Mouse (Mus musculus): ENCODE measurements at regions not wholly inside any gene's neighbourhood (a gene's known extent, or its start where the extent isn't known, plus 50 kb on each side); places are given as distances from the start of the nearest gene placed in this dataset.

DNA sequence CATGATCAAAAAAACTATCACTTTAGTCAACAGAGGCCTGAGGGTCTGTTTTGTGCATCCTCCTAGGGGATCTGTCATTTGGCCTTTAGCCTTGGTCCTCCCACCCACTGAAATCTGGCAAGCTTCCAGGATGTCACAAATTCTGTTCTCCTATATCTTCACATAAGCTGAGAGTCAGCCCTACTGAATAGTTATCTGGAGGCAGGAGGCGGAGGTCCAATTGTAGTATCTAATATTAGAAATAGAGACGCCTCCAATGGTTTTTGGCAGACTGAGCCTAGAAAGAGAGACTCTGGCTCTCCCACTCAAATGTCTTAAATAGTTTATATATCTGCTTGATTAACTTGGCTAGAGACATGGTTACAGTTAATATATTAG lies 534.3 kb downstream of the Cetn3 start:
- H3K9ac ChIP-seq (ENCODE audit: low read depth, low read length, severe bottlenecking) = no peak overlapping the region
- H3K36me3 ChIP-seq (ENCODE audit: control insufficient read depth, insufficient read depth, low read length) = no peaks in the 10 kb centered on the region
- TF ChIP-seq POLR2A (IDR thresholded peaks at IDR 0.05; ENCODE audit: borderline replicate concordance, extremely low read depth, insufficient read depth, insufficient read length) = no peak
- ATAC-seq (ENCODE audit: low FRiP score, low read depth) = no peak
- H3K4me1 ChIP-seq (ENCODE audit: control insufficient read depth, insufficient read depth, low read length) = no peaks in the 10 kb centered on the region
- peak; percentile 17 for DNase-seq (ENCODE audit: low spot score)
- no peak overlapping the region for H3K4me3 ChIP-seq (replicated peaks; ENCODE audit: low read length)
- H3K4me2 ChIP-seq (replicated peaks; ENCODE audit: low read depth, low read length, severe bottlenecking) = no peak overlapping the region
- H3K9me3 ChIP-seq (ENCODE audit: control insufficient read depth, low read length) = no peaks in the 10 kb centered on the region
- H3K27me3 ChIP-seq (ENCODE audit: control insufficient read depth, insufficient read depth, low read length) = no peaks in the 10 kb centered on the region
- H3K27ac ChIP-seq (replicated peaks; ENCODE audit: low read depth, low read length) = no peak overlapping the region
- 62% methylated on average over 2 of the region's 2 CpGs for WGBS

DNA sequence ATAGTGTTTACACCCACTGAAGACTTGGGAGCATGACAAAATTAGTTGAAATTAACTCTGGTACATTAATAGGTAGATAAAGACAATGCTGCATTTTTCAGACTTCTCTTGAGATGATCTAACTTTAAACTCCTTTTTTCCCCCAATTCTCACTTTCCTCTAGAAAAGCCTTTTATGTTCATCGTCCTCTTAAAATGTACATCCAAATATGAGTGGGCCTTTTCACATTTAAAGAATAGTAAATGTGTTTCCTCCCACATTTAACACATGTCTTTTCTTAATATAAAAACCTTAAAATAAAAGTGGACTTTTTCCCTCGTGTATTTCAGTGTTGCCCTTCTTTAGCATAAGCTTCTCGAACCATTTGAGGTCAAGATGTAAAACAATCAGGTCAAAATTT lies 535.5 kb downstream of the Cetn3 start:
- H3K9me3 ChIP-seq (ENCODE audit: control insufficient read depth, low read length) = no peaks in the 10 kb centered on the region
- WGBS = 82% methylated on average over 3 of the region's 3 CpGs

DNA sequence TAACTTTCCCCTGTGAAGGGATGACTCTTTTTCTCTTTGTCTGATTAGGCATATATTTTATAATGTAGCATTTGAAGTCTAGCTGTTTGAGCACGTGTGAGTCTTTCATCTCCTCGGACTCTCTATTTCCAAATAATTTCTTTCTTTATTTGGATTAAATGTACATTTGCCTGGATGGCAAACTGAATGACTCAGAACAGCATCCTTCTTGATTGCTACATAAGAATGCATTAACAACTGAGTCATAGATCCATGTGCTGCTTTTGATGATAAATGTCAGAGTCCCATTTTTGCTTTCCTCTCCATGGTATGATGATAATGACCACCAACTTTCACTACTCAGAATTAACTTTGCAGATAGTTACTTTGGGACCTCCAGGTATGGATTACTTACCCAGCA lies 571.5 kb downstream of the Cetn3 start:
- Histone ChIP-seq H3K27me3 (ENCODE audit: control insufficient read depth, insufficient read depth, low read length) (no peaks in the 10 kb centered on the region), H3K36me3 (ENCODE audit: control insufficient read depth, insufficient read depth, low read length) (no peaks in the 10 kb centered on the region), H3K4me3 (replicated peaks; ENCODE audit: low read length) (no peak overlapping the region), H3K4me2 (replicated peaks; ENCODE audit: low read depth, low read length, severe bottlenecking) (no peak overlapping the region), H3K9me3 (ENCODE audit: control insufficient read depth, low read length) (no peaks in the 10 kb centered on the region), H3K27ac (replicated peaks; ENCODE audit: low read depth, low read length) (no peak overlapping the region), H3K9ac (ENCODE audit: low read depth, low read length, severe bottlenecking) (no peak overlapping the region), H3K4me1 (ENCODE audit: control insufficient read depth, insufficient read depth, low read length) (no peaks in the 10 kb centered on the region)
- DNase-seq (ENCODE audit: low spot score) (no peak), ATAC-seq (ENCODE audit: low FRiP score, low read depth) (no peak)
- TF ChIP-seq POLR2A (IDR thresholded peaks at IDR 0.05; ENCODE audit: borderline replicate concordance, extremely low read depth, insufficient read depth, insufficient read length) = no peak
- 88% methylated on average over 2 of the region's 2 CpGs for WGBS

More for the DNA sequence above, 535.5 kb downstream of the Cetn3 start:
- no peaks in the 10 kb centered on the region for H3K4me1 ChIP-seq (ENCODE audit: control insufficient read depth, insufficient read depth, low read length)
- ATAC-seq (ENCODE audit: low FRiP score, low read depth) (no peak), DNase-seq (ENCODE audit: low spot score) (no peak)
- no peak for TF ChIP-seq POLR2A (IDR thresholded peaks at IDR 0.05; ENCODE audit: borderline replicate concordance, extremely low read depth, insufficient read depth, insufficient read length)
- no peak overlapping the region for H3K9ac ChIP-seq (ENCODE audit: low read depth, low read length, severe bottlenecking)
- H3K4me2 ChIP-seq (replicated peaks; ENCODE audit: low read depth, low read length, severe bottlenecking) = no peak overlapping the region
- no peaks in the 10 kb centered on the region for H3K27me3 ChIP-seq (ENCODE audit: control insufficient read depth, insufficient read depth, low read length)
- H3K4me3 ChIP-seq (replicated peaks; ENCODE audit: low read length) = no peak overlapping the region
- H3K36me3 ChIP-seq (ENCODE audit: control insufficient read depth, insufficient read depth, low read length) = no peaks in the 10 kb centered on the region
- H3K27ac ChIP-seq (replicated peaks; ENCODE audit: low read depth, low read length) = no peak overlapping the region

DNA sequence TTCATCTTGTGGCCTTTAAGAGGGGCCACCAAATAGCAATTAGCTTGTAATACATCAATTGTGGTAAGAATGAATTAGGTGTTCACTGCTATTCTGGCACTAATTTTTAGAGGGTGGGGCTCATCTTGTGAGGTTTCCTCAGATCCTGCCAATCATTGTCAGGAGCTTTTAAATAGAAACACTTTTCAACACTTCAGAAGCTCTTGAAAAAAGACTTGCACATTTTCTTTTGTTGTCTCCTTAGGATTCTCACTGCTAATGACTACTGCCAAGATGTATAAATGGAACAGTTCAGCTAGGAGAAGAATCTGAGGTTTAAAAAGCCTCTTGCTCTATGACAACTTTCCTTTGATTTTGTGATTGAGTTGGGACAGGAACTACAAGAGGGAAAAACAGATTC lies 572.4 kb downstream of the Cetn3 start:
- H3K27me3 ChIP-seq (ENCODE audit: control insufficient read depth, insufficient read depth, low read length) = no peaks in the 10 kb centered on the region
- H3K4me1 ChIP-seq (ENCODE audit: control insufficient read depth, insufficient read depth, low read length) = no peaks in the 10 kb centered on the region
- no peaks in the 10 kb centered on the region for H3K36me3 ChIP-seq (ENCODE audit: control insufficient read depth, insufficient read depth, low read length)
- no peak for DNase-seq (ENCODE audit: low spot score)
- TF ChIP-seq POLR2A (IDR thresholded peaks at IDR 0.05; ENCODE audit: borderline replicate concordance, extremely low read depth, insufficient read depth, insufficient read length) = no peak
- no peak overlapping the region for H3K27ac ChIP-seq (replicated peaks; ENCODE audit: low read depth, low read length)
- ATAC-seq (ENCODE audit: low FRiP score, low read depth) = no peak
- H3K9me3 ChIP-seq (ENCODE audit: control insufficient read depth, low read length) = no peaks in the 10 kb centered on the region
- H3K4me2 ChIP-seq (replicated peaks; ENCODE audit: low read depth, low read length, severe bottlenecking) = no peak overlapping the region
- H3K9ac ChIP-seq (ENCODE audit: low read depth, low read length, severe bottlenecking) = no peak overlapping the region
- H3K4me3 ChIP-seq (replicated peaks; ENCODE audit: low read length) = no peak overlapping the region

DNA sequence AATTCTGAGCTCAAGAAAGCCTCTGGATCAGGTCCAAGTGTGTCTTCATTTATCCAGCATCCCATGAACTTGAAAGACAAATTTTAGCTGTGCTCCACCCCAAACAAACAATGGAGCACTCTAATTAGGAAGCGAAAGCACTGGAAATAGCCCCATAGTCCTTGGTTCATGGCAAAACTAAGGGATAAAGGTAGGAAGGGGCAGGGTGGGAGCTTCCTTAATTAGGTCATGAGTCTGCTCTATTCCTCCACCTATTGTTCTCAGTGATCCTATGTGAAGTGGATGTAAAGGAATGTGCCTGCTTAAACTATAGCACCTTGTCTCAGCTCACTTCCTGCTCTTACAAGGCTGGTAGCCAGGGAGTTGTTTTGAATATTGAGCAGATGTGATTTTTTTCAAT lies 576.6 kb downstream of the Cetn3 start:
- Histone ChIP-seq H3K9ac (ENCODE audit: low read depth, low read length, severe bottlenecking) (no peak overlapping the region), H3K4me3 (replicated peaks; ENCODE audit: low read length) (no peak overlapping the region), H3K36me3 (ENCODE audit: control insufficient read depth, insufficient read depth, low read length) (no peaks in the 10 kb centered on the region), H3K27ac (replicated peaks; ENCODE audit: low read depth, low read length) (no peak overlapping the region), H3K4me2 (replicated peaks; ENCODE audit: low read depth, low read length, severe bottlenecking) (no peak overlapping the region), H3K9me3 (ENCODE audit: control insufficient read depth, low read length) (no peaks in the 10 kb centered on the region), H3K27me3 (ENCODE audit: control insufficient read depth, insufficient read depth, low read length) (no peaks in the 10 kb centered on the region), H3K4me1 (ENCODE audit: control insufficient read depth, insufficient read depth, low read length) (no peaks in the 10 kb centered on the region)
- ATAC-seq (ENCODE audit: low FRiP score, low read depth) (no peak), DNase-seq (ENCODE audit: low spot score) (no peak)
- TF ChIP-seq POLR2A (IDR thresholded peaks at IDR 0.05; ENCODE audit: borderline replicate concordance, extremely low read depth, insufficient read depth, insufficient read length) = no peak
- 86% methylated on average over 1 of the region's 1 CpGs for WGBS

DNA sequence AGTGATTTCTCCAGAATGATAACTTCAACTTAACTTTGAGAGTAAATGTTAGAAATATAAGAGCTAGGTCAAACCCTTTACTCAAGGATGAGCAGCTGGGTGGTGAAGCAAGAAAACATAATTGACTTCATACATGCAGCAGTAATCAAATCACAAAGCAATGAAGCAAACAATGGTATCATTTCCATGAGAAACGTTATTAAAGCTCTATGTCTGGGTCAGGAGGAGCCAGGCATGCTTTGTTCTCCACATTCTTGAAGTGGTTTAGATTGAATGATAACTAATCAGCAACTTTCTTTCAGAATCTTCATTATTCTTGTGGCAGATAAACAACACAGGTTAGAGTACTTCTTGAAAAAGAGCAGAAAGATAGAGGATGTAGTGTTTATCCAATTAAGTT lies 577.8 kb downstream of the Cetn3 start:
- WGBS = 45% methylated on average over 1 of the region's 1 CpGs

More for the DNA sequence above, 577.8 kb downstream of the Cetn3 start:
- Histone ChIP-seq H3K4me2 (replicated peaks; ENCODE audit: low read depth, low read length, severe bottlenecking) (no peak overlapping the region), H3K9ac (ENCODE audit: low read depth, low read length, severe bottlenecking) (no peak overlapping the region), H3K27me3 (ENCODE audit: control insufficient read depth, insufficient read depth, low read length) (no peaks in the 10 kb centered on the region), H3K4me1 (ENCODE audit: control insufficient read depth, insufficient read depth, low read length) (no peaks in the 10 kb centered on the region), H3K9me3 (ENCODE audit: control insufficient read depth, low read length) (no peaks in the 10 kb centered on the region), H3K27ac (replicated peaks; ENCODE audit: low read depth, low read length) (no peak overlapping the region), H3K36me3 (ENCODE audit: control insufficient read depth, insufficient read depth, low read length) (no peaks in the 10 kb centered on the region), H3K4me3 (replicated peaks; ENCODE audit: low read length) (no peak overlapping the region)
- no peak for TF ChIP-seq POLR2A (IDR thresholded peaks at IDR 0.05; ENCODE audit: borderline replicate concordance, extremely low read depth, insufficient read depth, insufficient read length)
- DNase-seq (ENCODE audit: low spot score) (no peak), ATAC-seq (ENCODE audit: low FRiP score, low read depth) (no peak)

Measured in limb, embryonic 14.5 days (tissue).